Mouse (Mus musculus) spleen, postnatal 10 days (tissue): Measurements from ENCODE around the gene Lyrm1.

Experiments used
- DNase-seq, 2 experiments: peaks; one replicate each; pipeline ENCODE4 v3.0.0; 2021 to 2022; ENCODE audit warnings: low spot score in 2 of 2

Lyrm1 gene

DNA sequence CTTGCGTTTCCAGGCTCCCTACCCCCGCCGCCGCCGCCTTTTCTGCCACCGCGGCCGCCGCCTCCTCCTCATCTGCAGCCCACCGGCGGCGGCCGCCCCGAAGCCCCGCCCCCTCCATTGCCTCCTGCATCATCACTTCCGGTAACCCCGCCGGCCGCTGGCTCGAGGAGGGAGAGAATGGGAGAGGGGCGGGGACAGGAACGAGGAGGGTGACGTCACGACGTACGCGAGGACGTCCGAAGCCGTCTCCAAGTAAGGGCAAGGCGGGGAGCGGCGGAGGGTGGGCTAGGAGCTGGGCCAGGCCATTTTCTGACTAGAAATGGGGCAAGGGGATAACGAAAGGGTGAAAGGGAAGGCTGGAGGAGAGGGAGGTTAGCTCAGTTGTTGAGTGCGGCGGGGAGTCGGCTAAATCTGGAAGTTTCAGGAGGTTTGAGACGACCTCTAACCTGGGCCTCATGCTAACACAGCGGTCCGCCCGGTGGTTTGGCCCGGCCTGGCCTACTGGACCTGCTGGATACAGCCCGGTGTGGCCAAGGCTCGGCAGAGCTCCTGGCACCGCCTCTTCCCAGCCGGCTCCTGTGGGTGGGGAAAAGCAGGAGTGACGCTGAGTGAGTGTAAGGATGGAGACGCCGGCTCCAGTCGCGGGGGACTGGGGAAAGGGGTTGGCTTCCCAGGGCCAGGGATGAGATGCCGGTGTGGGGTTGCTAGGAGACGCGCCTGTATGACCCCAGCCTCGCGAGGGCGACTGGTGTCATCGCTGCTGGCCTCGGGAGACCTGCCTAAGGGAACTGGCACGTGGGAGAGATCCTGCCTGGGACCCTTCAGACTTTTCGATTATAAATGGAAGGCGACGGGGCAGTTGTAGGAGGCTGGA, at the start of gene Lyrm1, which contains the start of gene Dcun1d3:
Gene Lyrm1 (plus strand): TSS at position 223 of the 874 bp plus-strand sequence.
Gene Dcun1d3 (minus strand): TSS at position 660 of the 874 bp plus-strand sequence.
- DNase-seq = peak; percentile 88 to 97

- DNase-seq = no peak
Measured at GRCm38 (mm10) chr7:119847396-119847795, 48.3 kb upstream of the Lyrm1 start.

DNA sequence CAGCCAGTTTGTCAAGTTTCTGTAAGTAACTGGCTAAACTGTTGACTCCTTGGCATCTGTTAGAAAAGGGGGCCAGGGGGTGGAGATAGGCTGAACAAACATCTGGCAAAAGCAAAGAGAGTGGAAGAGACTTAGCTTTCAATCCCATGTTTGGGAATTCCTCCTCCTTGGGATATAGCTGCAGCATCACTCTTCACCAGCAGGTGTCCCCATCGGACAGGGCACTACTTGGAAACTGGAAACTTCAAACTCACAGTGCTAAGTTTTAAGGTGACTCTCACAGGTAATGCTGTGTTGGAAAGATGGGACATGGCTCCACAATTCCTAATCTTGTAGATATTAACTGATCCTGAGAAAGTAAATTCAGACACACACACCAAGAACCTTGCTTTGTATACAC, 46.6 kb upstream of the Lyrm1 start:
- peak; percentile 21 to 46 for DNase-seq

- DNase-seq = no peak
Measured at GRCm38 (mm10) chr7:119850737-119851136, 44.9 kb upstream of the Lyrm1 start.

GRCm38 (mm10) chr7:119852494-119852893, 43.2 kb upstream of the Lyrm1 start:
- DNase-seq = no peak

GRCm38 (mm10) chr7:119853186-119853585, 42.5 kb upstream of the Lyrm1 start:
- no peak for DNase-seq

GRCm38 (mm10) chr7:119854362-119854761, 41.3 kb upstream of the Lyrm1 start:
- no peak for DNase-seq

- no peak for DNase-seq
Measured at GRCm38 (mm10) chr7:119855031-119855430, 40.6 kb upstream of the Lyrm1 start.

GRCm38 (mm10) chr7:119859476-119859875, 36.2 kb upstream of the Lyrm1 start:
- DNase-seq = no peak

DNA sequence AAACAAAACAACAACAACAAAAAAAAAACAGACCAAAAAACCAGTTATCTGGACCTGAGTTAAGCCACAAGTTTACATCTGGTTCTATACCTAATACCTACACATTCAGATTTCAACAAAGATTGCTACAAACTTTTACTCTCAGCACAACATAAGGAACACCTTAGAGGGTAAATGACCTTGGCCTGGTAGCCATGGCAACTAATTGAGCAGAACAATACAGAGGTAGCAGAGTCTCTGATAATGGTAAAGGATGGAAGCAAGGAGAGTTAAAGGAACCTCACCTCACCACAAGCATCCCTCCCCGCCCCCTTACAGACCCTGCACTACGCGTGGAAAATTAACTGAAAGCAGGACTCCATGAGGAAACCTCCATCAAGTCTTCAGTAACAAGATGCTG, 35.5 kb upstream of the Lyrm1 start:
- no peak for DNase-seq

DNA sequence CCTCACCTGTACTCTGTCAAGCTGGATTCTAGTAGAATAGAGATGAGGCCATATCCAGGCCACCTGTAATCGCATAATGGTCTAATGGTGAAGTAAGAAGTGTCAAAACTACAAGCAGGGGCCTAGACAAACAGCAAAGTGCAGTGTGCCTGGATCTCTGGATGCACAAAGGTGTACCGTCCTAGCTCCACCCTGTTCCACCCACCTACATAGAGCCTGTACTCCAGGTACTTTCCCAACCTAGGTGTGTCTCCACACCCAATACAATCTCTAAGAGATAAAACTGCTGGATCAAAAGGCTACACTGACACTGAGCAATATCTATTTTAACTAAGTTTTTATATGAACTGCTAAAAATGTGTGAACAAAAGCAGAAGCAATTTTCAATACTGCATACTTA, 35.1 kb upstream of the Lyrm1 start:
- no peak for DNase-seq

DNA sequence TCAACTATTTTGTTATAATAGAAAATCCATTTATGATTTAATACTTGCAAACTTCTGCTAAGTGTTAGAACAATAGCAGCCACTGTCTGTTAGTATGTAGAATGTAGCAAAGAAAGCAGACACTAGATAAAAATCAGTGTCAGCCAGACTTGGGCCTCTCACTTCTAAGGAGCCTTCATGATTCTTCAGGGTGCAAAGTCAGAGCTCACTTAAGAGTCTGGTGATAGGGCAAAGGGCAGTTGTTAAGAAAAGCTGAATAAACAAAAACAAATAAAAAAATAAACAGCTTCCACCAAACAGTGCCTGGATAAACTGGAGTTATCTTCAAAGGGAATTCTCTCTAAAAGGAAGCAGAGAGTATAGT, 34.7 kb upstream of the Lyrm1 start:
- no peak for DNase-seq

DNA sequence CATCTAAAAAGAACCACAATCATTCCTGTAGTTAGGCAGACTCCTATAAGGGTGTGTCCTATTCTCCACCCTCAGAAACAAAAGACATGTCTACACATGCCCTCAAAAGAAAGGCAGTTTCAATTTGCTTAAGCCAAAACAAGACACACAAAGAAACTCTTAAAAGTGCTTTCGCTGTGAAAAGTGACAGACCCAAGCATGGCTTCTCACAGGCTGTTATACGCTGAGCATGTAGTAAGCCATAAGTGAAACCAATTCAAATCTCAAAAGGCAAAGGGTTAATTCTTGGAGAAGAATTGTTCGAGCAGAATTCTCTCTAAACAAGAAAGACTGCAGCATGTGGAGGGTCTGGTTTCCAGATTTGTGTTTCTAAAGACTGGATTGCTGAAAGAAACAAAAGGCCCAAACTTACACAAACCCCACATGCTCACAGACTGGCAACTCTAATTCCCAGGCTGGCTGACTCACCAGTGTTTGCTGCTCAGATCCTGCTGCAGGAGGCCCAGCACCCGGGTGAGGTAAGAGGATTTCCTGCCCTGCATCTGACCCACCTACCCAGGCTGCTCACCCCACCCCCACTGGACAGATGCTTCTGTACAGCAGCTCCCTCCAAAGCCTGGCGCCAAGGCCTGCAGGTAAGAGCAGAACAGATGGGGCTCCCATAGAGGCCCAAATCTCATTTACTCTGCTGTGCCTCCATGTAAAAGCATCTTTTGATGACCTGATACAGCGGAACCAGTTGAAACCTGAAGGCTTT, 34.1 kb upstream of the Lyrm1 start:
- peak; percentile 9 to 54 for DNase-seq

DNA sequence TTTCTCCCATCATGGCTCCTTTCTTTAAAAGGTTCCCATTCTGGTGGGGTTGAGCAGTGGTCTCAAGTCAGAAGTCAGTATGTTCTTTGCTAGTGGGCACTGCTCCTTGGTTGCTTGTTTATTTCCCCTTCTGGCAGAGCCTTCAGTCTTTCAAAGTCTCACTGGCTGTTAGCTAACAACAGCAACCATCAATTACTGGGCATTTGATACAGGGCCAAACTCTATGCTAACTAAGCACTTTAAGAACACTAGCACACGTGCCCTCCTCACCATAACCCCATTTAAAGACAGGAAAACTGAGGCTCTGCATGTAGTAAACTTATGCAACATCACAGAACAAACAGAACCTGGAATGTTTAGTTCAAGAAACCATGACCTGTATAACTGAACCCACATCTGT, 33.5 kb upstream of the Lyrm1 start:
- DNase-seq = no peak

DNA sequence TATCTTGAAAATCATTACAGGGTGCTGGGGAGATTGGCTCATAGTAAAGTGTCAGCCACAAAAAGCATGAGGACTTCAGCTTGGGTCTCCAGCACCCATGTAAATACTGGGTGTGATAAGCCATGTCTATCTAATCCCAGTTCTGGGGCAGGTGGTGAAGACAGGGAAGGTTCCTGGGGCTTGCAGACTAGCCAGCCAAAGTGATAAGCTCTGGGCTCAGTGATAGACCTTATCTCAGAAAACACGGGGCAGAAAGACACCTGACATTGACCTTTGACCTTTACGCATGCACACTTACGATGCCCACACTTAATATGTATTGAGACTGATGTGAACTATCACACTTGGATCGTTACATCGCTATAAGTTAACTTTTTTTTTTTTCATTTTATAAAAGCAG, 31.2 kb upstream of the Lyrm1 start:
- DNase-seq = no peak

DNA sequence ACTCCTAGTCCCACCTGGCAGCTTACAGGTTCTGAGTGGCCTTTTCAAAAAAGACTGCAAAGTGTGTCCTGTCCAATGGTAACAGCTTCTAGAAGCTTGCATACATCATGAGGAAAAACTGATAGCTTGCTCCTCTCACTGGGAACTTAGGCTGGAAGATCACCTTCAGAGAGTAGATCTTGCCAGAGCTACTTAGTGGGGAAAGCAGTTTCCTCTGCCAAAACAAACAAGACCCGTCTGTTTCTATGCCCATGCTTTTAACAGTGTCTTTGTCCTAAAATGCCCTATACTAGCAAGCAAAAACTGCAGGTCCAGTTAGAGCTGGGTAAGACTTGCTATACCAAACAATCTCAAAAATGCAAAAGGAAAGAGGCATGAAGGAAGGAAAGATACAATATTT, 29.5 kb upstream of the Lyrm1 start:
- no peak for DNase-seq

DNA sequence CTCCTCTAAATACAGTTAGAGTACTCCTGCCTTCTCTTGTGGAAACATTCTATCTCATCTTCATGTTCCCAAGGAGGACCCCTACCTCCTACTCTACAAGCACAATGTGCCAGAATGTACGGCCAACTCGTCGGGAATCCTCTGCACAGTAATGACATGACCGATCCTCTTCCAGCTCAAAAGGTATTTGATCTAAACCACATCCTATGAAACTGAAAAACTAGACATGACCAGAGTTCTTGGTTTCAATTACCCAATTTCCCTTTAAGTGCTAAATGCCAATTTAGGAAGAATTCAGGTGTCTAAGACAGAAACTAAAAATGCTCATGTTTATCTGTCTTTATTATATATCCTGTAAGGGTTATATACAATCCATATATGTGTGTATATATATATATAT, 23.5 kb upstream of the Lyrm1 start:
- no peak for DNase-seq

DNA sequence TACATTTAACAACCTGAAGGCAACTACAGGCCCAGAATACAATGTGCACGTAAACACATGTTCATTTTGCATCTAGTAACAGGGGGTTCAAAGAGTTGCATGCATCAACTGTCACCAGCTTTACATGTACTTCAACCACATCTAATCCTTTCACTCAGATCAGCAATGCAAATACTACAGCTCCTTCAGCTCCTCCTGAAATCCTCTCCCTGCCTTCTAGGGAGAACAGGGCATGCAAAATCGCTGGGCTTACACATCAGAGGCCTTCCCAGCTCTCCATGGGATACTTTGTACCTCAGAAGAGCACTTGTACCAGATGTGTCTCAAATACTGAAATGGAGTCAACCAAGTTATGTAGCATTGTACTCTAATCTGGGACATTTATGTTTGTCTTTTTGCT, 22.6 kb upstream of the Lyrm1 start:
- no peak for DNase-seq

GRCm38 (mm10) chr7:119875776-119876440, 19.8 kb upstream of the Lyrm1 start:
- DNase-seq = no peak

DNA sequence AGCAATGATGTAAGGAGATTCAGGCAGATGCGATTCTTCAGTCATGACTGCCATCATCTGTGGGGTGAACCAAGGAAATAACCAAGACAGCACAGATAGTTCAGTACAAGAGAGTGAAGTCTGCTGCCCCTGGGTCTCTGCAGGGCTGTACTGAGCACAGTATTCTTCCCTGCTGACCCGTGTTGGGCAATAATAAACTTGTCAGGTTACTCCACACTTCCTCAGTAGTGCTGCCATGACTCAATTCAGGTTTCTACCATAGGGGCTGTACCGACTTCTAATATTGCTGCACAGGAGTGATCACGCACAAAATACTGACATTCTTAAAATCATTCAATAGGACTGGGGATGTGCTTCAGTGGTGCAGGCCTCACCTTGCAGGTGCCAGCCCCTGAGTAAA, 16.5 kb upstream of the Lyrm1 start:
- DNase-seq = no peak

DNA sequence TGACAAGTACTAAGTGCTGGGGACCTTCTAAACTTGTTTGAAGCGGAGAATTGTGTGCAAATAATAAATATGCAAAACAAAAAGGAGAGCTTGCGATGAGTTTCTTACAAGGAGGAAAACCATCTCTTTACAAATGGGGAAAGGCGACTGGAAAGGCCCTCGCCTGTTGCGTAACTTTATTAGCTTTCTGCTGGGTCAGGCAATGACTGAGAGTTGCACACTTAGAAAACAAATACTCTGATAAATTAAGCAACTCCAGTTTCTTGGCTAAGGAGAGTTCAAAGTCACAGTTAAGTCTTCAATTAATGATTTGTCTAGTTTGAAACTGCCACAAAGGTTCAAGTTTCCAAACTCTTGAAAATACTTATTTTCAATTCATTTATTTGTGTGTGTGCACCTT, 15.3 kb upstream of the Lyrm1 start:
- no peak for DNase-seq

DNA sequence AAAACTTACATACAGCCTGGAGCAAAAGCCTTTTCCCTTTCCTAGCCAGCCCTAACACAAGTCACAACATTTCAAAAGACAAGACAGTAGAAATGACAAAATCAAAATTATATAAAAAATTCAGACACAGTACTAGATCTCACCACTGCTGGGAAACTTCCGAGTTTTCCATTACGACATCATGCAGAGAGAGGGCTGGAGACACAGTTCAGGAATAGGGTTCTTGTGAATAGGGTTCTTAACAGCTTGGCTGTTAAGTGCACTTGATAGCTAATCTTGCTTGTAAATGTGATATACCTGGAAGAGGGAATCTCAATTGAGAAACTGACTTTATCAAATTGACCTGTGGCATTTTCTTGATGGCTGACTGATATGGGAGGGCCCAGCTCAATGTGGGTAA, 14.4 kb upstream of the Lyrm1 start:
- no peak for DNase-seq

GRCm38 (mm10) chr7:119887887-119888286, 7.8 kb upstream of the Lyrm1 start:
- DNase-seq = no peak
